Mouse (Mus musculus): Measurements from ENCODE around the gene Mbtps1.

Mbtps1 gene

GRCm38 (mm10) chr8:119557132-119557531, 1.4 kb downstream of the Mbtps1 start:
- DNase-seq, result no peak

DNA sequence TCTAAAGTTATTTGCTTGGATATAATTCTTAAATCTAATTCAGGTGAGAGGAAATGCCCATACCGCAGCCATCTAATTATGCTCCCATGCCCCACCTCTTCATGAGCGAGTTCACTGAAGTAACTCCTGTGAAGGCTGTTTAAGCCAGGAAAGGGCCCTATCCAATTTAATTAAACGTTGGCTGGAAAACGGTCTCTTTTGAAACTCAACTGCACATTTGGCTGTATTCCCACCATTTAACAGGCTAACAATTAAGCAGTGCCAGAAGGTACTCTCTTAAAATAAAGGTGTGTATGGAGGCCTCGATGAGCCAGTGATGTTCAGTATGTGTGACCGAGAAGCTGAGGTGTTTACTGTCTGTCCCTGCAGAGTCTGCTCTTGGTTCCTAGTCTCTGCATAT, 2.7 kb downstream of the Mbtps1 start:
- no peak for DNase-seq

DNA sequence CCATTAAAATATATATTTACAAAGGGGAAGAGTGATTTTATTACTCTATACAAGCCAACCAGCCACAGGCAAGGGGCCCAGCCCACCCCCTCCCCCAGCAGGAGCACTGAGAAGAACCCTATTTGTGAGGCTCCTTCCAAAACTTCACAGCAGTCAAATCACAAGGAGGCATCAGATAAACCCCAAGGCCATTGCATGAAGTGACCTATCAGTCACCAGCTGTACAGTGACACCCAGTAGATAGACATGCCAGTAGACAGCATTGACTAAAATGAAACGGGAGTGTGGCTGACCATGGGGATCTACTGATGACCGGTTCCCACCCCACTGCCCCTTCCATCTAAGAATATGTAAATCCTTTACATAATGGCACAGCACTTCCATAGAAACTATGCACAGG, 5.6 kb downstream of the Mbtps1 start:
- no peak for DNase-seq

- no peak for DNase-seq
Measured at GRCm38 (mm10) chr8:119548560-119549113, 9.9 kb downstream of the Mbtps1 start.

GRCm38 (mm10) chr8:119547019-119547691, 11.4 kb downstream of the Mbtps1 start:
- no peak for DNase-seq

- no peak for DNase-seq
Measured at GRCm38 (mm10) chr8:119545791-119546190, 12.7 kb downstream of the Mbtps1 start.

DNA sequence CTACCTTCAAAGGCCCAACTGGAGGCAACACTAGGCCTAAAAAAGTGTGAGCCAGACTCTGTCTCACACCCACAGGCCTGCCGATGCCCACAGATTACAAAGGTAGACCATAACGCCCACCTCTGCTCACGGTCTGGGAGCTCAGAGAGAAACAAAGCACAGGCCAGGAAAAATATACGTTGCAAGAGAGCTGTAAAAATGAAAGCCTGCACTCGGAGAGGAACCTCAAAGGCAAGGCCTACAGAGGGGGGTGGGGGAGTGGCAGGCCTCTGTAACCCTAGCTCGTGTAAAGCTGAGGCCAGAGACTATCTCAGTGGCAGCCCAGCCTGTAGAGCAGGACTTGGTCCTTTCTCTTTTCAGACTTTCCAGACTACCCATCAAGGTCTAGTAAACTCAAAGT, 13.4 kb downstream of the Mbtps1 start:
- no peak for DNase-seq

GRCm38 (mm10) chr8:119544606-119545005, 13.9 kb downstream of the Mbtps1 start:
- DNase-seq, result no peak

DNA sequence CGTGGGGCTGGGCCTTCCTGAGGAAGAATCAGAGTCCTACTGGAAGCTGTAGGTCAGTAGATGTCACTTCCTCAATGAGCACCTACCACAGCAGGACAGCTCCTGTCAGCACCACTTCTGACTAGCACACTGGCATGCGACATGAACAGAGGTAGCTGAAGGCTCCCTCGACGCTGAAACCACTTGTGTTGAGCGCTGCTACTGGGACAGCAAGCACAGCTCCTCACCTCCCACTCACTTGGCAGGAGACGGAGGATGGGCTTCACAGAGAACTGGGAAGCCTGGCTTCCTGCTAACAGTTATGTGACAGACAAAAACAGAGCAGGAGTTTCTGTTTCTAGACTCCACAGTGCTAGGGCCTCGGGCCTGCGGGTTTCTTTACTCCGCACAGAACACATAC, 26.6 kb downstream of the Mbtps1 start:
- no peak for DNase-seq

DNA sequence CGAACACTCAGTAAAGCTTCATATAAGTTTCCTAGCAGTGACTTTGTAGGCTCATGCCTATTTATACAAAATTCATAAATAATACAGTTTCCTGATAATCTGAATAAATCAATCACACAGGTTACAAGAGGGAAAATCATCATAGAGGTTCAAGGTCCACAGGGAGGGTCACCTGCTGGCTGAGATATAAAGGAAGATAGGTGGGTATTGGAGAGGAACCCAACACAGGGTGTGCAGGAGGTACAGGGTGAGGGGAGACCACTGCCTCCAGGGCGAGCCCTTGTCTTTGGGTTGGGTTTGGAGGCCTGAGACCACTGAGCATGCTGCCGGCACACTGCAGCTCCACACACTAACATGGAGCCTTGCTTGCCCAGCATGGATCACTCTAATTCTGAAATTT, 27.1 kb downstream of the Mbtps1 start:
- DNase-seq, result no peak

GRCm38 (mm10) chr8:119530937-119531336, 27.6 kb downstream of the Mbtps1 start:
- DNase-seq, result no peak

DNA sequence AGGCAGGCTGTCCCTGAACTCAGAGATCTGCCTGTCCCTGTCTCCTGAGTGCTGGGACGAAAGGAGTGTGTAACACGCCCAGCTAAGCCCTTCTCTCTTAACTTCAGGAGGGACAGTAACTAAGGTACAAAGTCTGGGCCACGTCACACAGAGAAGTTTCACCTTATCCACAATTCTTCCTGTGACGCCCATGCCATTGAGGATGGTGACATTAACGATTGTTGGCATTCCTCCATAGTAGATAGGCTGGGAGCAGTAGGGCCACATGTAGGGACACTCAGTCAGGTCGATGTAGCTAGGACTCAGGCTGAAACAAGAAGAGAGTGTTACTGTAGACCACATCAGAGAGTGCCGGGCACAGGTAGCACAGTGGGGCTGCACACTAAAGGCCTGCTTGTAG, 29.8 kb downstream of the Mbtps1 start:
- DNase-seq, result no peak

GRCm38 (mm10) chr8:119520102-119520501, 38.4 kb downstream of the Mbtps1 start:
- DNase-seq, result no peak

DNA sequence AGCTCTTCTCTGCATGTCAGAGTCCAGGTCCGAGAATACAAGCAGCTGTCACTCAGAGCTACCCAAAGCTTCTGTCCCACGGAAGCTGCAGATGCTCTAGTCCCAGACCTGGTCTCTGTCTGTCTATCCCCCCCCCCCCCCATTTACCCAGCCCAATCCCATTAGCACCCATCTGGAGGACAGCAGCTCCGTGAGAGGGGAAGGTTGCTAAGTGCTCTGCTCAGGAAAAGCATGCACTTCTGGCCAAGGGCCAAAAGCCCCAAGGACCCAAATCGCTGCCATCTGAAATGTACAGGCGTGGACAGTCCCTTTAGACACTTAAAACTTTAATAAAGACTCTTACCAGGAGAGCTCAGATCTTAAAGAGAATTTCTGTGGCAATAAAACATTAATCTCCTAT, 41.9 kb downstream of the Mbtps1 start:
- no peak for DNase-seq

- DNase-seq, result no peak
Measured at GRCm38 (mm10) chr8:119515767-119516166, 42.8 kb downstream of the Mbtps1 start.

DNA sequence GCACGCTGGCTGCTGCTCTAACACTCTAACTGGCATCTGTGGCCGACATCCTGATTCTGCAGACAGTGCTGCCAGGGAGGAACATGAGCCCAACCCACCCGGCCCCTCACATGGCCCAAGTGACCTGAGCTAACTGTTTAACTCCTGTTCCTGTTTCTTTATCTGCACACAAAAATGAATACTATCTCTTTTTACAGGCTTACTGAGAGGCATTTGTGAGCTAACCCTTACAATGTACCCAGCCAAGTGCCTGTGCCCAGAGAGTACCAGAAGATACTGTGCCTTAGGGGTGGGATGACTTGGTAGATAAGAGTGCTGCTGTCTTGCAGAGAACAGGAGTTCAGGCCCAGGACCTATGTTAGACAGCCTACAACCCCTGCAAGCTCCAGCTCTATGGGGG, 43.6 kb downstream of the Mbtps1 start:
- no peak for DNase-seq

- peak; percentile 52 for DNase-seq
Measured at GRCm38 (mm10) chr8:119513405-119513804, 45.1 kb downstream of the Mbtps1 start.

- no peak for DNase-seq
Measured at GRCm38 (mm10) chr8:119511722-119512121, 46.8 kb downstream of the Mbtps1 start.

- no peak for DNase-seq
Measured at GRCm38 (mm10) chr8:119510471-119510870, 48.1 kb downstream of the Mbtps1 start.

- no peak for DNase-seq
Measured at GRCm38 (mm10) chr8:119506106-119506505, 52.4 kb downstream of the Mbtps1 start.

DNA sequence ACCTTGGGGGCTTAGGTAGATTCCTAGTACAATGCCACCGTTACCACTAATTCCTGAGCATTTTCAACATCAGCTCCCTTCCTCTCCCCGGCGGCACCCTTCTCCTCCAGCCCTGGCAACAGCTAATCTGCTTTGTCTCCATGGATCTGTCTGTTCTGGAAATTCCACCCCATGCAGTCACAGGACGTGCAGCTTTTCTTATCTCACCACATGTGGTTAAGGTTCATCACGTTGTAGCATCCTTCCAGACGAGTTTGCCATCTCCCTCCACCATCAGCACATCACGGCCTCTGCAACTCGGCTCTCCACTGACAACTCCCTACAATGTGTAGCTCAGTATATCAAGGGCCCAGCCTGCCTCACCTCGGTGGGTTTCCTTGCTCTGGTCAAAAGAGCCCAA, 53.0 kb downstream of the Mbtps1 start:
- no peak for DNase-seq

GRCm38 (mm10) chr8:119503191-119503767, 55.3 kb downstream of the Mbtps1 start:
- DNase-seq, result no peak

- DNase-seq, result no peak
Measured at GRCm38 (mm10) chr8:119502111-119502510, 56.4 kb downstream of the Mbtps1 start.

DNA sequence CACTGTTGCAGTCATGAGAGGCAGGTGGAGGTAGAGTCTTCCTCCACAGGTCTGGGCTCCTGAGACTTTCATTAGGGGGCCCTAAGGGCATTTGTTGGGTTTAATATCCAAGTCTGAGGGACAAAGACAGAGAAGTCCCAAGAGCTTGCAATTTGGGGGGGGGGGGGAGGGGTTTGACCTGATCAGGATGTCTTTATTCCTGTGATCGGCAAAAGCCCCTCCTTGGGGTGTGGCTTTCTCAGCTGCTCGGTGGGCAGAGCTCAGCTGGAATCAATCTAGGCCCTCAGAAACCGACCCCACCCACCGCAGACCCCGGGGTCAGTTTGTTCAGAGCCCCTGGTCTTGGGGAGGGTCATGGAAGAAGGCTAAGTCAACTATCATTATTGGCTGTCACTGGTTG, 56.9 kb downstream of the Mbtps1 start, which contains the start of gene Slc38a8:
Gene Slc38a8, minus strand, starts transcription at position 101 of the 400 bp plus-strand sequence.
- DNase-seq, result no peak

DNA sequence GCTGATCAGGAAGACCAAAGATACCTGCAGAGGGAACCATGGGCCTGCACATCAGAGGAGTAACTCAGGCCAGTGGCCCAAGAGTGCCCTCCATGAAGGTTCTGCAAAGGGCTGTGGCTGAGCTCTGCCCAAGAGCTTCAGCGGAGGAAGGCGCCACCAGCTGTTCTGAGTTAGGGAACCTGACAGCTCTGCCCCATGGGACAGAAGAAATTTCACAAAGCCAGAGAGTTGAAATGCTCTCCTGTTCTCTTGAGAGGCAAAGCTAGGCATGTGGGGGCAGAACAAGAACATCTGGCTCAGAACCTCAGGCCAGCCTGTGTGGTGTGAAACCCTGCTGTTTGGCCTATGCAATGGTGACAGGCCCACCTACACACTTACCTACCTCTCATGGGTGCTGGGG, 58.7 kb downstream of the Mbtps1 start:
- DNase-seq, result no peak

Measured in cerebellum, adult 11 months (tissue).